Mouse (Mus musculus) G1E (cell line): ENCODE measurements around the gene Gm45140.

Source experiments
- CTCF ChIP-seq: IDR thresholded peaks from 2 replicates; pipeline ENCODE4 v1.5.1; 2012; ENCODE audit warnings: low read depth, low read length, inconsistent platforms, mixed read lengths
- GATA2 ChIP-seq: IDR thresholded peaks from 2 replicates; pipeline ENCODE4 v1.6.1; 2012; ENCODE audit warnings: low read depth, low read length, inconsistent platforms, borderline replicate concordance
- TAL1 ChIP-seq: conservative IDR thresholded peaks from 2 replicates; pipeline ENCODE4 v1.6.1; 2012; ENCODE audit warnings: low read depth, low read length, inconsistent platforms, mixed read lengths

GRCm38 (mm10) chr6:87845031-87845695, 9.6 kb upstream of the Gm45140 start:
- TF ChIP-seq TAL1, result no peak
- no peak for TF ChIP-seq CTCF
- no peak for TF ChIP-seq GATA2
